Mouse (Mus musculus) hindbrain, embryonic 11.5 days (tissue): ENCODE measurements around the gene Eid2. TPM values are rescaled to one million over a fixed set of nuclear protein-coding genes. Genes with fewer than 3 reads are reported as not detected.
A peak's percentile ranks its signal among the peaks of the same experiment; 100 is the strongest.

Experiments used
- ATAC-seq: fragments of 200-750 bp; cut with Nextera tagmentation; 2 replicates; pipeline ENCODE4 v1.8.0; 2017; ENCODE audit warnings: mild to moderate bottlenecking, moderate TSS enrichment, moderate library complexity; ENCODE audit not compliant: low FRiP score
- DNase-seq: peaks from one replicate; pipeline ENCODE4 v3.0.0-alpha.2; 2015; ENCODE audit warnings: low spot score
- H3K27ac ChIP-seq: fragments of 300-500 bp; sonication (generic); 2 replicates; pipeline ENCODE4 v1.5.1; 2014; ENCODE audit warnings: mild to moderate bottlenecking, low read depth, low read length
- H3K27me3 ChIP-seq: fragments of 300-500 bp; sonication (generic); 2 replicates; pipeline ENCODE4 v1.6.1; 2014; ENCODE audit warnings: mild to moderate bottlenecking, low read length, moderate library complexity, mixed read lengths; ENCODE audit not compliant: control insufficient read depth, insufficient read depth
- H3K36me3 ChIP-seq: fragments of 300-500 bp; sonication (generic); 2 replicates; pipeline ENCODE4 v1.6.1; 2014; ENCODE audit warnings: mild to moderate bottlenecking, low read length, moderate library complexity, mixed read lengths; ENCODE audit not compliant: control insufficient read depth, insufficient read depth
- H3K4me1 ChIP-seq: fragments of 300-500 bp; sonication (generic); replicated peaks from 2 replicates; pipeline ENCODE4 v1.6.1; 2014; ENCODE audit warnings: low read length, mixed read lengths; ENCODE audit not compliant: control insufficient read depth, insufficient read depth
- H3K4me2 ChIP-seq: fragments of 300-500 bp; sonication (generic); replicated peaks from 2 replicates; pipeline ENCODE4 v1.6.1; 2014; ENCODE audit warnings: mild to moderate bottlenecking, low read depth, low read length
- H3K4me3 ChIP-seq: fragments of 300-500 bp; sonication (generic); 2 replicates; pipeline ENCODE4 v1.5.1; 2014; ENCODE audit warnings: low read depth, low read length
- H3K9ac ChIP-seq: fragments of 300-500 bp; sonication (generic); 2 replicates; pipeline ENCODE4 v1.6.1; 2014; ENCODE audit warnings: low read depth, low read length
- H3K9me3 ChIP-seq: fragments of 300-500 bp; sonication (generic); 2 replicates; pipeline ENCODE4 v1.6.1; 2016; ENCODE audit warnings: low read length; ENCODE audit not compliant: control insufficient read depth
- WGBS: fragments of 180-500 bp; shearing (Covaris S2); extraction: QIAGEN DNeasy Blood & Tissue Kit; methylation state at CpG from one replicate; pipeline ENCODE4 v1.1.7; 2014; 5-methylcytosine and 5-hydroxymethylcytosine counted together
- polyA plus RNA-seq: library from polyadenylated mRNA; unstranded; fragments of >200 nt; fragmentation: Nextera tagmentation; extraction: Ambion mirVana; gene quantifications from 2 replicates; pipeline ENCODE4 v1.2.1, GENCODE M21; 2014

Gene Eid2
- polyA plus RNA-seq, 1 experiment from 2014 or later: 7.2 TPM

GRCm38 (mm10) chr7:28301616-28302433, 34.1 kb downstream of the Eid2 start, which contains the start of gene Dll3:
Gene Dll3, minus strand, starts transcription at chr7:28302238.
- peak; percentile 76 for ATAC-seq
- H3K27ac ChIP-seq: peak within 1 kb of the TSS; percentile 92
- H3K4me2 ChIP-seq: peak within 1 kb of the TSS; percentile 55
- 0 out of 2 replicates have a peak, but pooled peaks cover 2% of the 10 kb centered on the region for H3K36me3 ChIP-seq
- H3K27me3 ChIP-seq: peaks cover 7% of the 10 kb centered on the region
- peak; percentile 85 for DNase-seq
- H3K4me1 ChIP-seq: peaks cover 6% of the 10 kb centered on the region; the same call in 1 of the 2 replicates
- peak within 1 kb of the TSS; percentile 77 for H3K9ac ChIP-seq
- H3K9me3 ChIP-seq: no peaks in the 10 kb centered on the region
- peak within 1 kb of the TSS; percentile 55 for H3K4me3 ChIP-seq
- whole genome bisulfite sequencing: 2% methylated on average over 30 of the region's 30 CpGs

DNA sequence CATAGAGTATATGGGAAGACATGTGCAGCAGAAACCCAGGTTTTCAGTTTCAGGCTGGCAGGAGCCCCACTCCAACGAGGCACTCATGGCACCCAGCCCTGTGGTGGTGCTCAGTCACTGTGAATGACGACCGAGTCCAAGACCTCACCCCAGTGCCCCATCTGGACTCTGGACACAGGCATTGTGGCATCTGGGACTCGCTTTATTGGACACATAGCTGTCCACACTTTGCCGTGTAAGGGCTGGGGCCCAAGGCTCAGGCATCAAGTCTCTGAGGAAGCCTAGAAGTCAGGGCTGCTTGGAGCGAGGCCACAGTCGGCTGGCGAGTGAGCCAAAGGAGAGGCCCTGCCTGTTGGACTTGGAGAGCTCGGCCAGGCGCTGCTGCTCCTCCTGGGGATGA, 38.0 kb downstream of the Eid2 start:
- no peak for DNase-seq
- H3K27me3 ChIP-seq: no peaks in the 10 kb centered on the region
- no peaks in the 10 kb centered on the region for H3K9me3 ChIP-seq
- no peak overlapping the region for H3K9ac ChIP-seq
- 0 out of 2 replicates have a peak, but pooled peaks cover 2% of the 10 kb centered on the region for H3K36me3 ChIP-seq
- H3K27ac ChIP-seq: no peak overlapping the region
- H3K4me3 ChIP-seq: no peak overlapping the region
- ATAC-seq: no peak
- WGBS: 85% methylated on average over 10 of the region's 10 CpGs
- 0 out of 2 replicates have a peak, but pooled peaks cover 2% of the 10 kb centered on the region for H3K4me1 ChIP-seq
- no peak overlapping the region for H3K4me2 ChIP-seq

DNA sequence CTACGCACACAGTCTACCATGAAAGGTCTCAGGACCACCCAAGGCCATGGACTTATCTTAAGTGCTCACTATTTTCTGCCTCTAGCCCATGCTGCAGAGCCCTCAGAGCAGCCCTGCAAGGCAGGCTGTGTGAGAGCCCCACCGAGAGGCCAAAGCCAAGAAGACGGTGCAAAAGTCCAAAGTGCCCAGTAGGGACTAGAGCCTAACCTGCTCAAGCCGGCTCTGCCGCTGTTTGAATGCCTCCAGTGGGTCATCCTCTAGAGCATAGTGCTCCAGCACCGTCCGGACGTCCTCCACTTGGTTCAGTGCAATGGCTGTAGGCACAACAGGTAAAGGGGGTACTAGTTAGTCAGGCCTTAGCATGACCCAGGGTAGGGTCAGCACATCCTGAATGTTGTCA, 38.5 kb downstream of the Eid2 start:
- H3K4me1 ChIP-seq: 0 out of 2 replicates have a peak, but pooled peaks cover 4% of the 10 kb centered on the region

GRCm38 (mm10) chr7:28309737-28310136, 42.1 kb downstream of the Eid2 start:
- H3K4me3 ChIP-seq: no peak overlapping the region
- no peaks in the 10 kb centered on the region for H3K27me3 ChIP-seq
- peak overlapping the region; percentile 49 for H3K27ac ChIP-seq
- DNase-seq (peak; percentile 61), ATAC-seq (peak; percentile 41)
- 0 out of 2 replicates have a peak, but pooled peaks cover 2% of the 10 kb centered on the region for H3K4me1 ChIP-seq
- H3K9me3 ChIP-seq: no peaks in the 10 kb centered on the region
- no peak overlapping the region for H3K9ac ChIP-seq
- 0 out of 2 replicates have a peak, but pooled peaks cover 2% of the 10 kb centered on the region for H3K36me3 ChIP-seq
- 58% methylated on average over 9 of the region's 9 CpGs for WGBS
- 0 out of 2 replicates have a peak overlapping the region, but pooled peaks have one; percentile 85 for H3K4me2 ChIP-seq

More for the DNA sequence above, 38.5 kb downstream of the Eid2 start:
- Histone ChIP-seq H3K36me3 (0 out of 2 replicates have a peak, but pooled peaks cover 2% of the 10 kb centered on the region), H3K27me3 (no peaks in the 10 kb centered on the region), H3K4me2 (no peak overlapping the region), H3K27ac (no peak overlapping the region), H3K9me3 (no peaks in the 10 kb centered on the region), H3K4me3 (no peak overlapping the region), H3K9ac (no peak overlapping the region)
- DNase-seq (no peak), ATAC-seq (no peak)
- WGBS: 93% methylated on average over 8 of the region's 8 CpGs

GRCm38 (mm10) chr7:28311151-28311925, 43.7 kb downstream of the Eid2 start:
- ATAC-seq (peak; percentile 68), DNase-seq (peak; percentile 34)
- 0 out of 2 replicates have a peak, but pooled peaks cover 2% of the 10 kb centered on the region for H3K4me1 ChIP-seq
- peak overlapping the region; percentile 85 for H3K4me2 ChIP-seq
- H3K9ac ChIP-seq: peak overlapping the region; percentile 65
- H3K4me3 ChIP-seq: peak overlapping the region; percentile 64
- peak overlapping the region; percentile 49 for H3K27ac ChIP-seq
- 6% methylated on average over 35 of the region's 35 CpGs for WGBS
- H3K36me3 ChIP-seq: peaks cover 5% of the 10 kb centered on the region
- no peaks in the 10 kb centered on the region for H3K27me3 ChIP-seq
- H3K9me3 ChIP-seq: no peaks in the 10 kb centered on the region

- DNase-seq (peak; percentile 97), ATAC-seq (peak; percentile 94)
- H3K4me2 ChIP-seq: peak within 1 kb of the TSS; percentile 85
- peaks cover 10% of the 10 kb centered on the region for H3K36me3 ChIP-seq
- H3K9me3 ChIP-seq: no peaks in the 10 kb centered on the region
- peak within 1 kb of the TSS; percentile 49 for H3K27ac ChIP-seq
- H3K4me3 ChIP-seq: peak within 1 kb of the TSS; percentile 64
- no peaks in the 10 kb centered on the region for H3K27me3 ChIP-seq
- 0 out of 2 replicates have a peak, but pooled peaks cover 2% of the 10 kb centered on the region for H3K4me1 ChIP-seq
- peak within 1 kb of the TSS; percentile 65 for H3K9ac ChIP-seq
- WGBS: 2% methylated on average over 38 of the region's 45 CpGs
Measured at GRCm38 (mm10) chr7:28311926-28312543, 44.4 kb downstream of the Eid2 start, which contains the start of gene Timm50. Gene Timm50, minus strand, starts transcription at chr7:28312072.

- H3K36me3 ChIP-seq: peaks cover 41% of the 10 kb centered on the region
- no peak for ATAC-seq
Measured at GRCm38 (mm10) chr7:28318036-28318435, 50.4 kb downstream of the Eid2 start.

GRCm38 (mm10) chr7:28318714-28319113, 51.0 kb downstream of the Eid2 start:
- Histone ChIP-seq H3K27me3 (no peaks in the 10 kb centered on the region), H3K4me3 (no peak overlapping the region), H3K4me2 (no peak overlapping the region), H3K27ac (no peak overlapping the region), H3K9ac (no peak overlapping the region), H3K4me1 (no peaks in the 10 kb centered on the region), H3K36me3 (peaks cover 46% of the 10 kb centered on the region), H3K9me3 (no peaks in the 10 kb centered on the region)
- no peak for DNase-seq
- 94% methylated on average over 17 of the region's 17 CpGs for WGBS
- ATAC-seq: no peak

More at GRCm38 (mm10) chr7:28318036-28318435, 50.4 kb downstream of the Eid2 start:
- 93% methylated on average over 3 of the region's 3 CpGs for WGBS
- Histone ChIP-seq H3K4me2 (no peak overlapping the region), H3K4me1 (no peaks in the 10 kb centered on the region), H3K4me3 (no peak overlapping the region), H3K27ac (no peak overlapping the region), H3K9me3 (no peaks in the 10 kb centered on the region), H3K9ac (no peak overlapping the region), H3K27me3 (no peaks in the 10 kb centered on the region)
- DNase-seq: no peak
